Mouse (Mus musculus) cerebellum, postnatal 10 days (tissue): ENCODE measurements around the gene Ttpal.
"Not testable (repeated sequence)": the region's sequence is repeated elsewhere in the genome, so short reads cannot be mapped to it uniquely, and the experiment has no call there.

ENCODE experiments used
- DNase-seq, 2 experiments: peaks; one replicate each; pipeline ENCODE4 v3.0.0; 2021; ENCODE audit warnings: mixed read lengths in 2 of 2

Ttpal gene

DNA sequence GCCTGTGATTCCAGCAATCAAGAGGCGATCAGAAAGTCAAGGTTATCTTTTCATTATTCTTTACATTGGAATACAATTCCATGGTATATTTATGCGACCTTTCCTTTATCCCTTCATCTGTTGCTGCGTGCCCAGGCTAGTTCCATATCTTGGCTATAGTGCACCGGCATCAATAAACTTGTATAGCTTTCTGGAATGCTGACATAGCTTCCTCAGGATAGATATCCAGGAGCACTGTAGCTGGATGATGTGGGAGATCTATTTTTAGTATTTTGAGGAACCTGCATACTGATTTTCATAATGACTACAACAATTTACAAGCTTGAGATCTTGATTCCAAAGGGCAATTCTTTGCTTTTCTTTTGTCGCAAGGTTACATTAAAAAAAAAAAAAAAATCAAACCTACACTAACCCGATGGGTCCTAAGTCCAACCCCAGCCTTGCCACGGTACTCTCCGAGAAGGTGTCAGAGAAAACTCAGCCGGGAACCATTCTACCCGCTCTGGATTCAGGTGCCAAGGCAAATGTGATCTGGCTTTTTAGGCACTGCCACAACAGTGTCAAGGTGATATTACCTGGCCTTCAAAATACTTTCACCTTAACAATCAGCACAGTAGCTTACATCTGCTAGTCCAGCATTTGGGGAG is 8.4 kb upstream of the Ttpal start:
- no peak for DNase-seq

DNA sequence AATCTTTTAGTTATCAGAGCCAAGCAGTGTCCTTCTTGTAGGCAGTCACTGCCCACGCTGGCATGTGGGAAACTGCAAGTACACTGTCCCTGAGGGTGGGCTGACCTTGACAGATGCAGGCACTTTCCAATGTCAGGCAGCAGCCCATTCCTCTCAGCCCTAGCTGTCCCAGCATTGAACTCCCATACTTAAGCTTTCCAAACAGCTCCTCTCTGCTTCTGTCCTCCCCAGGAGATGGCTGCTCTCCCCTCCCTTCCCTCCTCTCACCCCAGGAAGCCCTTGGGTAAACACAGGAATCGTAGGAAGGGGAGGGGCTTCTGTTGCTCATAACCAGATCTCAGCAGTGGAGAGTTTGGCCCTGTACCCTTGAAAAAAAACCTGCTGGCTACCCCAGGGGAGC is 7.0 kb upstream of the Ttpal start:
- no peak for DNase-seq

DNA sequence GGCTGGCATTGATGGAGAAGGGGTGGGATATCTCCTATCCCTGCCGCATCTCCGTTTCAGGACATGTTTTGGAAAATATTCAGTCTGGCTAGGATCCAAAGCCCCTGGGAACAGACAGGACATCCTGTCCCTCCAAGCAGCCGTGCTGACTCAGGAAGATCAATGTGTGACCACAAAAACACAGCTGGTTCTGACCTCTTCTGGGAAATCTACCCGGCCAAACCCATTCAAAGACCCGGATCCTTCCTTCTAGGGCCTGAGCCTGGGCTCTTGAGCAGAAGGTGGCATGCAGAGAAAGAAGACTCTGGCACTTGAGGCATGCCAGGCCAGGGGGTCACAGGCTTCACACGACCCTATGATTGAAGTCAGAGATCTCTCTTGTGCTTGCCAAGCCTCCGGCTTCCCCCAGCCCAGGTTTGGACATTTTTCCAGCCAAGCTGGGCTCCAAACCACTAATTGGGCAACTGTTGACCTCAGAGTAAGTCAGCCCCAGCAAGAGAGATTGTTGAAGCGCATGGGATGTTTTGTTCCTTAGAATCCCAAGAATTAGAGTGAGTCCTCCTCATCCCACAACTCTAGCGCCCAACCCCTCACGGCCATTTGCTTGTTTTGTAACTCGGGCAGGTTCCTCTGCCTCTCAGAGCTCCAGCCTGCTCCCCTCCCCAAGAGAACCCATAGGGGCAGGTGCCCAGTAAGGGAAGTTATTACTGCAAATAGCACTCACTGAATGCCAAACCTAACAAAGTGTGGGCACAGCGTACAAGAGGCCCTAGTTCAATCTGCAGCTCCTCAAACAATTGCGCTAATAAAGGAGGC is 5.8 kb upstream of the Ttpal start:
- DNase-seq, result peak; percentile 25 to 47

DNA sequence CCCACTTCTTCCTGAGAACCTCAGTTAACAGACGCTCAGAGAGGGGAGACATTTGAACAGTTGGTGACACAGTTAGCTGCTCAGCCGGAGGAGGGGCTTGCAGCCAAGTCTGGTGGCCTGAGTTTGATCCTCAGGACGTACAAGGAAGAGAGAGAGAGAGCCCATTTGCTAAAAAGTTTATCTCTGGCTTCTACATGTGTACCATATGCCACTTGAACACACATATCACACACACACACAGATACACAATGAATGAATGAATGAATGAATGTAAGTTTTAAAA is 5.3 kb upstream of the Ttpal start:
- peak; percentile 41 to 59 for DNase-seq

DNA sequence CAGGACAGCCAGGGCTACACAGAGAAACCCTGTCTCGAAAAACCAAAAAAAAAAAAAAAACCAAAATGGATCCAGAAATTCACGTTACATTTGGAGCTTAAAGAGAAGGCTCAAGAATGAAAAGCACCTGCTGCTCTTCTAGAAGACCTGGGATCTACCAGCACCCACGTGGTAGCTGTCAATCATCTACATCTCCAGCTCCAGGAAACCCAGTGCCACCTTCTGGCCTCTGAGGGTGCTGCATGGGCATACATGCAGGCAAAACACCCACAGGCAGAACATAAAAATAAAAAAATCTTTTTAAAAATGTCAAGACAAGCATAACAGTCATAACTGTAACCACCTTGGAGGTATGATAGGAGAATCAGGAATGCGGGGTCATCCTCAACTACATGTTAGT is 4.5 kb upstream of the Ttpal start:
- peak; percentile 72 to 80 for DNase-seq

DNA sequence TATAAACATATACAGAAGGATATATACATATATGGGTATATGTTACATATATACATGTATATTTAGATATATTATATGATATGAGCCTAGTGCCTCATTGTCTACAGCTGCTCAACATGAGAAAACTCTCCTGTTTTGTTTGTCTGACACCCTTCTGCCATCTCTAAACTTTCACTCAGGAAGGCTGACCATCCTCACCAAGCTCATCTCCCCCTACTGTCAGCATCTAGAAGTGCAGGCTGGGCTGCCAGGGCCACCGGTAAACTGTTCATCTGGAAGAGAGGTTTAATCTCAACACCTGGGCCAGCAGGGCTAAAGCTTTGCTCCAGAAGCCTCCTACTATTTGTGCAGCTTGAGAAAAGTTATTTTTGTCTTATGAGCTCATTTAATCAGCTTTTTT is 2.9 kb upstream of the Ttpal start:
- DNase-seq, result peak; percentile 87 to 90

DNA sequence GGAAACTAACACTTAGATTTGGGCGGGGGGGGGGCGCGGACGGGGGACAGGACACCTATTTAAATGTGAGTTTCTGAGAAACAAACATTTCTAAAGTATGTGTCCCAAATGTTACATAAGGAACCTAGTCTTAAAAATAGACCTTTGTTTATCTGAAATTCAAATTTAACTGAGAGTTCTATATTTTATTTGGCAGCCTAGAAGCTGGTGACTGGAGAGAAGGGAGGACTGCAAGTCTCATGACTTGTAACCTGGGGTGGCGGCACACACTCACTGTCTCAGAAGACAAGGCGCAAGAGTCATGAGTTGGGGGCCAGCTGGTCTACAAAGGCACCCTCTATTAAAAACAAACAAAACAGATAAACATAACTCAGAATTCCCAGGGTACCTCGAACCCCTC is 1.0 kb upstream of the Ttpal start:
- no peak for DNase-seq

DNA sequence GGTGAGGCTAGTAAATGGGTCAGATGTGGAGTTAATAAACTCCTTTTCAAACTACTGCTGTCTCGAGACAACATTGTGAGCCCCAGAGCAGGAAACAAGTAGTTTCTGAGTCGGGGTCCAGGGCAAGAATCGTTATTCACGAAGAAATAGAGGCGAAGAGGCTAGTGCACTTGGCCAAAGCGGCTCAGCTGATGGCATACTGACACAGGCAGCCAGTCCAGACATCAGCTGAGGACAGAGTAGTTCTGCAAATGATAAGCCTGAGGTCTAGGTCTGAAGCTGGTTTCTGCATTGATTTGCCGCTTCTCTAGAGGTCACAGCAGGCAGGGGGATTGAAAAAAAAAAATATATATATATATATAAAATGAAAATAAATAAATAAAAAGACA is 408 bp upstream of the Ttpal start:
- peak; percentile 24 to 39 for DNase-seq

DNA sequence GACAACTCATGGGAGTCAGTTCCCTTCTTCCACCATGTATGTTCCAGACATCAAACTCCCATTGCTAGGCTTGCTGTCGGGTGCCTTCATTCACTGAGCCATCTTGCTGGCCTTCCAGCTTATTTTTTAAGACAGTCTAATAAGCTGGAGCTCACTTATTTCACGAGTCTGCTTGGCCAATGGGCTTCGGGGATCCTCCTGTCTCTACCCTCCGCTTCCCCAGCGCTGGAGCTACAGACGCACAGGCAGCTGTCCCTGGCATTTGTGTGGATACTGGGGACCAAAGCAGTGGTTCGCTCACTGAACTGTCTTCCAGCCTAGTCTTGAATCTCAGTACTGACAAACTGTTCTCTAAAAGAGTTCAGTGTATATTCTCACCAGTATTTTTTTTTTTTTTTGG is 4.0 kb downstream of the Ttpal start:
- no peak for DNase-seq

DNA sequence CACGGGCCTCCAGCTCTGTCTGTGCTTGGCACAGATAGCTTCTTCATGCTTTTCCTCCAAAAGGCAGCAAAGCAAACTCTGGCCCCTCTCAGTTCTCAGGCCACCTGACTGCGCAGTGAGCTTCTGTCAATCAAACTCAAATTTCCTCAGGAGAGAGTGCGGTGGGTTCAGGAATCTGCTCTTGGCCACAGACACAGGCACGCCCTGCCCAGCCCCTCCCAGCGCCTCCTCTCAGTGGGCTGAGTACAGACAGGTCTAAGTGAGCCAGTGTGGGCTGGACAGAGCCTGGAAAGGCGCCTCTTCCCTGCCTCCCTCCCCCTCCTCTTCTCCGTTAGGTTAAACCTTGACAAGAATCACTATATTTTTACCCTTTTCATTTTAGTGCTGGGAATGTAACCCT is 5.9 kb downstream of the Ttpal start:
- DNase-seq, result no peak

DNA sequence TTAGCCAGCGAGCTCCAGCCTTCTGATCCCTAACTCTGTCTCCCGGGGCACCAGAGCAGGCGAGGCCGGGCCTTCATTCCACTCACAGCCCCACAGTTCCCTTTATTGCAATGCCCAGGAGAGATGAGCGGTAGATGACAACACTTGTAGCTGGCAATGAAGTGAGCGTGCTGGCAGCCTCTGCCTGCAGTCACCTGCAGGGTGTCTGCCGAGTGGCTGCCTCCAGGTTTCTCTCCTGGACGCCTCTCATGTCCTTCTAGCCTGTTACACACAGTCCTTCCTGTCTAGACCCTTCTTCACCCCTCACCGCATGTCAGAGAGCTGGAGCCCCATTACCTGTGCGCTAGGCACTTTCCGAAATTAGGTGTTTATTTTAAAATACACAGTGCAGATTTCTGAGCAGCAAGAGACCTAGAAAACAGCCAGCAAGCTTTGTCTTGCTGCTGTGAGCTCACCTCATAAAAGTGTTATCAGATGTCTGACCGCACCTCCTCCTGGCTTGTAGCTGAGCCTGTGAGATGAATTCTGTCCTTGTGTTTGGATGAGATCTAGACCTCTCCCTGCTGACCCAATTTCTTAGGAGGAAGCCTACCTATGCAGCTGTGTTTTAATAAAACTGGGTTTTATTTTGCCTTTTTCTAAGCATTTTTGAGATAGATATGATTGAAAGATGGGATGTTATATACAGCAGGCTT is 7.3 kb downstream of the Ttpal start:
- no peak for DNase-seq

DNA sequence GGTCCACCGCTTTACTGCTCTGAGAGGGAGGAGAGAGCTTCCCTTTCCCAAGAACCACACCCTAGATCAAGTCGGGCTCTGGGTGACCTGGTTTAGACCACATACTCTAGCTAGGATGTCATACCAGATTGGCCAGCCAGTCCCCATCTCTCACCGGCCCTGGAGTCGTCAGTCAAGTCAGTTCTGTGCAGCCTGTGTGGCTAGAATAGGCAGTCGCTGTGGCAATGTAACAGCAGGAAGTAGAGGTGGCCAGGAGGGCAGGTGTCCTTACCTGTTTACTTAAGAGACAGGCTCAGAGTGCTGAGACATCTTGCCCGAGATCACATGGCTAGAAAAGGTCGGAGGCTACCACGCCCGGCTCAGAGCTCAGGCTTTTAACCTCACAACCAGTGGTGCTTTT is 9.1 kb downstream of the Ttpal start:
- no peak for DNase-seq

DNA sequence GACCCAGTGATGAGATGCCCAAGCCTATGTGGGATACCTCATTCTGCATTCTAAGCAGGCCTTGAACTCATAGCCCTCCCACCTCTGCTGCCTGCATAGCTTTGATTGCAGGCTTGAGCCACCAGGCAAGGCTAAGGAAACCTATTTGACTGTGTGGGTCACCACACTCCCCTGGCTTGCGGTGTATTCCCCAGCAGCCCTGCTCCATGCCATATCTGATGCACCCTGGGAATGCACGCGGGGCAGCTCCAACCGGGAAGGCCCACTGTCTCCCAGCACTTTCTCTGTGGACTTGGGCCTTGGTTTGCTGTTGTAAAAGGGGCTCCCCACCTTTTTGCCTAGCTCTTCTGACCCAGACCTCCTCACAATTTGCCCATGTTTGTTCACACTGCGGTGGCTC is 11.1 kb downstream of the Ttpal start:
- no peak for DNase-seq

DNA sequence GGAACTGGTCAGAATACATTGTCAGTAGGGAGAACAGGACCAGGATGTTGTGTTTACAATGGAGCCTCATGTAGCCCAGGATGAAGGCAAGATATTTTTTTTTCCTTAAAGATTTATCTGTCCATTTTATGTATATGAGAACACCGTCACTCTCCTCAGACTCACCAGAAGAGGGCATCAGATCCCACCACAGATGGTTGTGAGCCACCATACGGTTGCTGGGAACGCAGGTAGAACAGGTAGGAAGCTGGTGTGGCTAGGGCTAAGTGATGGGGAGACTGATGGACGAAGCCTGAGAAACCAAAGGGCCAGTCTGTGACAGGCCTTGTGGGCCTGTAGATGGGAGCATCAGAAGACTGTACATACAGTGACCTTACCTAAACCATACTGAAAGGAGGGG is 11.9 kb downstream of the Ttpal start:
- DNase-seq, result no peak

DNA sequence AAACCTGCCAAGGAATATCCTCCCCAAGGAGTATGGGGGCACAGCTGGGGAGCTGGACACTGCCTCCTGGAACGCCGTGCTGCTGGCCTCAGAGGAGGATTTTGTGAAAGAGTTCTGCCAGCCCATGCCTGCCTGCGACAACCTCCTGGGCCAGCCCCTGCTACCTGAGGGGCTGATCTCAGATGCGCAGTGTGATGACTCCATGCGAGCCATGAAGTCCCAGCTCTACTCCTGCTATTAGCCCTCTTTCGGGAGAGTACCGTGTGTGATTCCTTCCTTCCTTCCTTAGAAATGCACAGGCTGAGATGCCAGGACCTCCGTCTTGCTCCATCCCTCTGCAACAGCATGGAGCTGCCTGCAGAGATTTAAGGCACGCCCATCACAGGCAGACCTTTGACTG is 13.3 kb downstream of the Ttpal start:
- no peak for DNase-seq

DNA sequence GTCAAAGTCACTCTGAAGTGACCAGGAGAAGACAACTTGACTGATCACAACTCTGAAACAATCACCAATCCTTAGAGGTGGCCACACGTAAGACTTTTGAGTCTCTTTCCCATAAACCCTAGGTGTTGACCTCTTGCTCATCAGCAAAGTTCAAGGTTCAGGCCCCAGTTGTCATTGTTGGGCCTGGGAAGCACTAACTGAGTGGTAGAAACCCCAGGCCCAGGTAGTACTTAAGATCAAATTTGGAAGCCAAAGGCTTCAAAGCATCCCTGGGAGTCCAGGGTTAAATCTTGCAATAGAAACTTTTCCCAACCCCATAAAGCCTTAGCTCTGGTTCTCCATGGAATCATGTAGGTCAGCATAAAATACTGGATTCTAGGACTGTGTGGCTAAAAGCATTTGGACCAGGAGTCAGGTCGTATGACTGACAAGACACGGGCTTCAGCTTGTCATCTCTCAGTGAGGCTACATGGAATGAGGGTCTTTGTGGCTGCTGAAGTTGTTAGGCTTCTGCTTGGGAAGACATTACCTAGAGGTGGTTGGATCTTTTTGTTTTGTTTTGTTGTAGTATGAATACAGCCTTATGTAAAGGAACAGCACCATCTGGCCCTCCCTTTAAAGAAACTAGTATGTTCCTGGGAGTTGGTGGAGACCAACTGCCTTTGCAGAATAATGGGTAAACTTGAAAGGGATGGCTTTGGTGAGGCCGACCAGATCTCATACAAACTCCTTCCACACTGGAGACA is 14.0 kb downstream of the Ttpal start:
- no peak for DNase-seq

DNA sequence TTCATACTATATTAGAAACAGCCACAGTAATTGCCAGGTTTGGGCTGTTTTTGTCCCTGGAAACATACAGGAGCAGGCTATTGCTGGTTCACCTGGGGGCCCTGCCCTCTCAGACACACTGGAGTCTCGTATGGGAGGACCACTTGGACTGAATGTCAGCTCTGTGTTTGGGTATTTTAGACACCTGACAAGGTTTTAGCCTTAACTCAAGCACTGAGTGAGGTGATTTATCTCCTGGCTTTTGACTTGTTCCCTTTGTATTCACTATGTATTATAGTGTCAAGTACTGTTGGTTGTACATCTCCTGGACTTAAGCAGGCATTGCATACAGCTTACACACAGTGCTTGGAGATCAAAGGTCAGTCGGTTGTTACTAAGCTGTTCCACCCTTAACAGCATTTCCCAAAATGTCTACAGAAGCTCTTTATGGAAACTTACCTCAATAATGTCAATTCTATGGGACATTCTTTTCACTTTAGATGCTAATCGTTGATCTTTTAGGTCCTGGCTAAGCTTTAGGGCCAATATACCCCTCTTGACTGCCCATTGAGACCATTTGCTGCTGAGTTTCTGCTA is 14.6 kb downstream of the Ttpal start:
- no peak for DNase-seq

DNA sequence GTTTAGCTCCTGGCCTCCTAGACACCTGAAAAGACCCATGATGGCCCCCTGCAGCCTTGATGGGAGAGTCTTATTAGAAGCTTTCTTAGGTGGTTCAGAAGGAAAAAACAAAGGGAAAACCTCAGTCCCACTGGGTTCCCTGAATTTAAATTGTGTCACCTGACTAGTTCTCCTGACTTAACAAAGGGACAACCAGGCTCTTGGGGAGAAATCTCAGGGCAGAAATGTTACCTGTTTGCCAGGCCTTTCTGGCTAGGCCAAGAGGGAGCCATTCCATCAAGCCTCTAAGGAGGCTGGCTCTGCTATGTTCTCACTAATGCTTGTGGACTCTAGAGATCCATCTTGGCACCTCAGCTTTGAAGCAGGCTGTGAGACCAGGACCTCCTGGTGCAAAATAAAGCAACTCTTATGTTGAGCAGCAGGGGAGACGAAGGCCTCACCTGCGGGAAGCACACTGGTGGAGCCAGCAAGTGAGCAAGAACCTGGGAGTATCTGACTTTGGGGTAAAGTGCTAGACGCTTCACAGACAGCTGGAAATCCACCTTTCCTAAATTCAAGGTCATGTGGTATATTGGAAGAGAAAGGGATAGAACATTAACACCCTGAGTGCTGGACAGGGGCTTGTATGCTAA is 15.2 kb downstream of the Ttpal start:
- DNase-seq, result no peak

DNA sequence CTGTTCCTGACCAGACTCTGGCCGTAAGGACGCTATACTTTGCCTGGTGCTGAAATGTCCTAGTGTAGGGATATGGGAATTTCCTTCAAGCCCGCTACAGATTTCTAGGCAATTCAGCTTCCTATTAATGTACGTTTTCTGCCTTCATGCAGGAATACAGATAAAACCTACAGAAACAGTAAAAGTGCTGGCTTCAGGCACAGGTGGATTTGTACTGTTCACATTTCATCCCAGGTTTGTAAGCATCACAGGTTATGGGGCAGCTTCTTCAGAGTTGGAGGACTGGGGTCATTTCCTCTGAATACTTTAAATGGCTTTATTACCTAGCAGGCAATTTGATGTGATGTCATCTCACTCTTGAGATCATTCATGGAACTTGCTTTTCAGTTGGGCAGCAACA is 15.8 kb downstream of the Ttpal start:
- no peak for DNase-seq

DNA sequence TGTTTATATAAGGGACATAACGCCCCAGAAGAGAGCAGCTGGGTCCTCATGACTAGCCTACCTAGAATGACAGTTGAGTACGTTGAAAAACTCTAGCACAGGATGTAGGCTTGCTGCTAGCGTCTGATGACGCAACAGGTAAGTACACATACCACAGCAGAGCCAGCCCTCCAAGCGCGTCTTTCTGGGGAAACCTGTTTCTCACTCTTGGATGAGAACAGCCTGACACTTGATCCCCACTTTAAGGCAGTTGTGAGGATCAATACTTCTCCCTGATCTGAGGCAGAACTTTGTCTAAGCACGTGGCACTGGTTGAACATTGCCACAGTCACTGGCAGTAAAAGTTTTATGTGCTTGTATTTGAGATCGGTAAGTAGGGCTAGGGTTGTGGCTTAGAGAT is 18.3 kb downstream of the Ttpal start:
- DNase-seq, result no peak

DNA sequence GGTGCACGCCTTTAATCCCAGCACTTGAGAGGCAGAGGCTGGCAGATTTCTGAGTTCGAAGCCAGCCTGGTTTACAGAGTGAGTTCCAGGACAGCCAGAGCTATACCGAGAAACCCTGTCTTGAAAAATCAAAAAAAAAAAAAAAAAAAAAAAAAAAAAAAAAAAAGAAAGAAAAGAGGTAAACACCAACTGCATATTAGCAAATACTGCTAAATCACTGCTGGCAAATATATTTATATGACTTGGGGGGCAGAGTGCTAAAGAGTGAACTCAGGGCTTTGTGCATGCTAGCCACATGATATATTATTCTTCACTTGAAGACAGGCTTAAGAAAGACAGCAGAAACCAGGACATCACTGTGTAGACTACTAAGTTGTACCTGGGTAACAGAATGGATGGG is 19.3 kb downstream of the Ttpal start:
- not testable (repeated sequence) for DNase-seq

DNA sequence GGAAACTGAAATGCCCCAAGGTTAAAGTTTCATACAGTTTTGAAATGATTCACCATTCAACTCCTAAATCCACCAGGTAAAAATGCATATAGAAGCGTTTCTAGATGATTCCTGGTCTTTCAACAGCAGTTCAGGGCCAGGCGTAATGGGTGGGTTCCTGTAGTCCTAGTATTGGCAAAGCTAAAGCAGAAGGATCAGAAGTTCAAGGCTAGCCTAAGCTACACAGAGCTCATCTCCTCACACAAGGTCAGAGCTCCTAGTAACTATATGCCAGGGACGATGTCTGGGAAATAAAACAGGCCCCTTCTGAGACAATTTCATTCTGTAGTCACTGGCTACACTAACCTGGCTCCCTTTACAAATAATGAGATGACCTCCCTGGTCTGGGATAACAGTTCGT is 29.1 kb downstream of the Ttpal start:
- no peak for DNase-seq

DNA sequence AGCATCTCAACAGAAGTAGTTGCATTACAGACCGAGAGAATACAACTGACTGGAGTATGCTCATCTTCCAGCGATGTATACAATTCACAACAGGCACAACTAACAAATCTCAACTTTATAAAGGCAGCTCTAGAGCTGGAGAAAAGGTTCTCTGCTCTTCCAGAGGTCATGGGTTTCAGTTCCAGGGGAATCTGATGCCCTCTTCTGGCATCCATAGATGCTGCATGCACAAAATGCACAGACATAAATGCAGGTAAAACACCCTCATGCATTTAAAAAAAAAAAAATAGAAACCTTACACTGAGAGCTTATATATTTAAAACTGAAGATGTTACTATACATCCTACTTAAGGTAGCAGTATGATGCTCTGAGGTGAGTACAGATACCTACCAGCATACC is 29.6 kb downstream of the Ttpal start:
- DNase-seq, result no peak
